Mouse (Mus musculus) hindbrain, embryonic 10.5 days (tissue): ENCODE measurements around the gene Chad. TPM values are rescaled to one million over a fixed set of nuclear protein-coding genes. Genes with fewer than 3 reads are reported as not detected.
A peak's percentile ranks its signal among the peaks of the same experiment; 100 is the strongest.

Source experiments
- DNase-seq: peaks from one replicate; pipeline ENCODE4 v3.0.0-alpha.2; 2017; ENCODE audit warnings: low spot score
- H3K27ac ChIP-seq: fragments of 300-500 bp; sonication (generic); 2 replicates; pipeline ENCODE4 v1.5.1; 2016; ENCODE audit warnings: mild to moderate bottlenecking, moderate library complexity
- H3K27me3 ChIP-seq: fragments of 300-500 bp; sonication (generic); 2 replicates; pipeline ENCODE4 v1.6.1; 2016; ENCODE audit warnings: mild to moderate bottlenecking; ENCODE audit not compliant: poor library complexity, insufficient read depth, severe bottlenecking
- H3K36me3 ChIP-seq: fragments of 300-500 bp; sonication (generic); 2 replicates; pipeline ENCODE4 v1.6.1; 2016; ENCODE audit warnings: mild to moderate bottlenecking, moderate library complexity
- H3K4me1 ChIP-seq: fragments of 300-500 bp; sonication (generic); replicated peaks from 2 replicates; pipeline ENCODE4 v1.6.1; 2016; ENCODE audit warnings: mild to moderate bottlenecking
- H3K4me3 ChIP-seq: fragments of 300-500 bp; sonication (generic); 2 replicates; pipeline ENCODE4 v1.5.1; 2016; ENCODE audit warnings: mild to moderate bottlenecking, moderate library complexity
- H3K9me3 ChIP-seq: fragments of 300-500 bp; sonication (generic); 2 replicates; pipeline ENCODE4 v1.6.1; 2016; ENCODE audit warnings: mild to moderate bottlenecking, moderate library complexity
- WGBS: fragments of 180-500 bp; shearing (Covaris S2); methylation state at CpG from one replicate; pipeline ENCODE4 v1.1.7; 2016; 5-methylcytosine and 5-hydroxymethylcytosine counted together
- polyA plus RNA-seq: library from polyadenylated mRNA; unstranded; fragments of >200 nt; fragmentation: Nextera tagmentation; extraction: Ambion mirVana; gene quantifications from 2 replicates; pipeline ENCODE4 v1.2.1, GENCODE M21; 2016

The Chad gene
- polyA plus RNA-seq = 0.19 and 0.29 TPM in 2 replicates

- WGBS = 2% methylated on average over 35 of the region's 35 CpGs
- Histone ChIP-seq H3K9me3 (no peaks in the 10 kb centered on the region), H3K27me3 (peaks cover 46% of the 10 kb centered on the region), H3K27ac (peak within 1 kb of the TSS; percentile 29), H3K4me3 (peak within 1 kb of the TSS; percentile 44), H3K4me1 (peaks cover 28% of the 10 kb centered on the region), H3K36me3 (peaks cover 17% of the 10 kb centered on the region)
- peak; percentile 57 for DNase-seq
Observed at GRCm38 (mm10) chr11:94564437-94565150, at the start of gene Chad. Gene Chad (plus strand): TSS chr11:94565047.

GRCm38 (mm10) chr11:94521219-94521843 is 43.5 kb upstream of the Chad start, which contains the start of gene Mycbpap:
Gene Mycbpap (minus strand): TSS chr11:94521742.
- H3K9me3 ChIP-seq = no peaks in the 10 kb centered on the region
- peak within 1 kb of the TSS; percentile 87 for H3K27ac ChIP-seq
- peaks cover 15% of the 10 kb centered on the region for H3K27me3 ChIP-seq
- DNase-seq = peak; percentile 83
- H3K4me3 ChIP-seq = peak within 1 kb of the TSS; percentile 69
- H3K36me3 ChIP-seq = no peaks in the 10 kb centered on the region
- WGBS = 1% methylated on average over 42 of the region's 42 CpGs
- H3K4me1 ChIP-seq = peaks cover 45% of the 10 kb centered on the region

GRCm38 (mm10) chr11:94526171-94526879 is 38.5 kb upstream of the Chad start:
- DNase-seq = peak; percentile 55
- H3K36me3 ChIP-seq = no peaks in the 10 kb centered on the region
- H3K27me3 ChIP-seq = peaks cover 15% of the 10 kb centered on the region
- H3K4me3 ChIP-seq = no peak overlapping the region
- H3K27ac ChIP-seq = peak overlapping the region; percentile 53; the same call in 1 of the 2 replicates
- peaks cover 25% of the 10 kb centered on the region for H3K4me1 ChIP-seq
- no peaks in the 10 kb centered on the region for H3K9me3 ChIP-seq
- WGBS = 40% methylated on average over 9 of the region's 9 CpGs

- Histone ChIP-seq H3K9me3 (no peaks in the 10 kb centered on the region), H3K36me3 (no peaks in the 10 kb centered on the region), H3K4me3 (no peak overlapping the region), H3K4me1 (peaks cover 18% of the 10 kb centered on the region), H3K27me3 (no peaks in the 10 kb centered on the region), H3K27ac (no peak overlapping the region)
- WGBS = 63% methylated on average over 3 of the region's 3 CpGs
- no peak for DNase-seq
Observed at GRCm38 (mm10) chr11:94528879-94529278, 36.0 kb upstream of the Chad start.

- DNase-seq = no peak
- no peaks in the 10 kb centered on the region for H3K27me3 ChIP-seq
- no peak overlapping the region for H3K4me3 ChIP-seq
- H3K4me1 ChIP-seq = no peaks in the 10 kb centered on the region
- no peaks in the 10 kb centered on the region for H3K9me3 ChIP-seq
- 83% methylated on average over 8 of the region's 8 CpGs for WGBS
- no peak overlapping the region for H3K27ac ChIP-seq
- H3K36me3 ChIP-seq = no peaks in the 10 kb centered on the region
Observed at GRCm38 (mm10) chr11:94533171-94533570, 31.7 kb upstream of the Chad start.

- H3K9me3 ChIP-seq = no peaks in the 10 kb centered on the region
- H3K27me3 ChIP-seq = no peaks in the 10 kb centered on the region; the same call in 1 of the 2 replicates
- DNase-seq = no peak
- WGBS = 62% methylated on average over 8 of the region's 8 CpGs
- no peak overlapping the region for H3K4me3 ChIP-seq
- H3K4me1 ChIP-seq = peaks cover 4% of the 10 kb centered on the region; the same call in 1 of the 2 replicates
- no peak overlapping the region for H3K27ac ChIP-seq
- peaks cover 15% of the 10 kb centered on the region; the same call in 1 of the 2 replicates for H3K36me3 ChIP-seq
Observed at GRCm38 (mm10) chr11:94538733-94539292, 26.0 kb upstream of the Chad start.

GRCm38 (mm10) chr11:94539761-94540160 is 25.1 kb upstream of the Chad start:
- H3K36me3 ChIP-seq = peaks cover 15% of the 10 kb centered on the region; the same call in 1 of the 2 replicates
- H3K27me3 ChIP-seq = no peaks in the 10 kb centered on the region; the same call in 1 of the 2 replicates
- peaks cover 11% of the 10 kb centered on the region for H3K4me1 ChIP-seq
- no peak overlapping the region for H3K27ac ChIP-seq
- H3K4me3 ChIP-seq = no peak overlapping the region
- no peak for DNase-seq
- 80% methylated on average over 7 of the region's 7 CpGs for WGBS
- H3K9me3 ChIP-seq = no peaks in the 10 kb centered on the region

GRCm38 (mm10) chr11:94542400-94542799 is 22.4 kb upstream of the Chad start:
- Histone ChIP-seq H3K4me3 (no peak overlapping the region), H3K27me3 (no peaks in the 10 kb centered on the region; the same call in 1 of the 2 replicates), H3K4me1 (peaks cover 13% of the 10 kb centered on the region), H3K27ac (no peak overlapping the region), H3K9me3 (no peaks in the 10 kb centered on the region), H3K36me3 (peaks cover 15% of the 10 kb centered on the region; the same call in 1 of the 2 replicates)
- DNase-seq = no peak
- WGBS = 84% methylated on average over 4 of the region's 4 CpGs

- no peak for DNase-seq
- H3K27me3 ChIP-seq = peaks cover 4% of the 10 kb centered on the region; the same call in 1 of the 2 replicates
- no peak overlapping the region for H3K4me3 ChIP-seq
- no peaks in the 10 kb centered on the region for H3K9me3 ChIP-seq
- H3K27ac ChIP-seq = no peak overlapping the region
- peaks cover 18% of the 10 kb centered on the region for H3K4me1 ChIP-seq
- 81% methylated on average over 12 of the region's 12 CpGs for WGBS
- peaks cover 15% of the 10 kb centered on the region; the same call in 1 of the 2 replicates for H3K36me3 ChIP-seq
Observed at GRCm38 (mm10) chr11:94543344-94543743, 21.5 kb upstream of the Chad start.

- WGBS = 44% methylated on average over 9 of the region's 9 CpGs
Observed at GRCm38 (mm10) chr11:94543932-94544331, 20.9 kb upstream of the Chad start.

GRCm38 (mm10) chr11:94544422-94544821 is 20.4 kb upstream of the Chad start:
- no peaks in the 10 kb centered on the region for H3K9me3 ChIP-seq
- peaks cover 4% of the 10 kb centered on the region; the same call in 1 of the 2 replicates for H3K27me3 ChIP-seq
- H3K36me3 ChIP-seq = peaks cover 15% of the 10 kb centered on the region; the same call in 1 of the 2 replicates
- WGBS = 55% methylated on average over 18 of the region's 18 CpGs
- H3K4me1 ChIP-seq = peaks cover 25% of the 10 kb centered on the region
- DNase-seq = no peak
- peak overlapping the region; percentile 28 for H3K4me3 ChIP-seq
- peak overlapping the region; percentile 50 for H3K27ac ChIP-seq

More at GRCm38 (mm10) chr11:94543932-94544331, 20.9 kb upstream of the Chad start:
- Histone ChIP-seq H3K4me1 (peaks cover 21% of the 10 kb centered on the region), H3K27ac (0 out of 2 replicates have a peak overlapping the region, but pooled peaks have one; percentile 50), H3K27me3 (peaks cover 4% of the 10 kb centered on the region; the same call in 1 of the 2 replicates), H3K4me3 (peak overlapping the region; percentile 28; the same call in 1 of the 2 replicates), H3K36me3 (peaks cover 15% of the 10 kb centered on the region; the same call in 1 of the 2 replicates), H3K9me3 (no peaks in the 10 kb centered on the region)
- DNase-seq = peak; percentile 72

- Histone ChIP-seq H3K27me3 (peaks cover 4% of the 10 kb centered on the region; the same call in 1 of the 2 replicates), H3K36me3 (peaks cover 15% of the 10 kb centered on the region; the same call in 1 of the 2 replicates), H3K4me3 (no peak overlapping the region), H3K4me1 (peaks cover 25% of the 10 kb centered on the region), H3K9me3 (0 out of 2 replicates have a peak, but pooled peaks cover 1% of the 10 kb centered on the region), H3K27ac (no peak overlapping the region)
- WGBS = 95% methylated on average over 5 of the region's 5 CpGs
- no peak for DNase-seq
Observed at GRCm38 (mm10) chr11:94546381-94546780, 18.5 kb upstream of the Chad start.
